Mouse (Mus musculus): ENCODE data around the gene Man2b1. TPM values are rescaled to one million over a fixed set of nuclear protein-coding genes. Genes with fewer than 3 reads are reported as not detected.
"Not testable (repeated sequence)": the region's sequence is repeated elsewhere in the genome, so short reads cannot be mapped to it uniquely, and the experiment has no call there.

Man2b1 gene
- polyA plus RNA-seq, 1 experiment from 2014 or later = 42.1 TPM

GRCm38 (mm10) chr8:85095566-85095965 lies 12.5 kb downstream of the Man2b1 start:
- WGBS = 89% methylated on average over 7 of the region's 7 CpGs
- Histone ChIP-seq H3K9ac (no peak overlapping the region), H3K27me3 (no peaks in the 10 kb centered on the region), H3K4me1 (no peaks in the 10 kb centered on the region), H3K27ac (no peak overlapping the region), H3K9me3 (no peaks in the 10 kb centered on the region), H3K4me3 (no peak overlapping the region), H3K4me2 (no peak overlapping the region), H3K36me3 (peaks cover 66% of the 10 kb centered on the region)
- no peak for ATAC-seq (ENCODE audit: insufficient number of reproducible peaks, low FRiP score, low TSS enrichment, low read depth)

GRCm38 (mm10) chr8:85096196-85096595 lies 13.1 kb downstream of the Man2b1 start:
- Histone ChIP-seq H3K27ac (no peak overlapping the region), H3K27me3 (no peaks in the 10 kb centered on the region), H3K4me2 (no peak overlapping the region), H3K36me3 (peaks cover 62% of the 10 kb centered on the region), H3K4me3 (no peak overlapping the region), H3K9me3 (no peaks in the 10 kb centered on the region), H3K4me1 (no peaks in the 10 kb centered on the region), H3K9ac (no peak overlapping the region)
- 92% methylated on average over 16 of the region's 16 CpGs for WGBS
- no peak for ATAC-seq (ENCODE audit: insufficient number of reproducible peaks, low FRiP score, low TSS enrichment, low read depth)

- Histone ChIP-seq H3K9ac (no peak overlapping the region), H3K4me1 (no peaks in the 10 kb centered on the region), H3K4me2 (no peak overlapping the region), H3K27ac (no peak overlapping the region), H3K4me3 (no peak overlapping the region), H3K27me3 (no peaks in the 10 kb centered on the region), H3K36me3 (peaks cover 62% of the 10 kb centered on the region), H3K9me3 (no peaks in the 10 kb centered on the region)
- ATAC-seq (ENCODE audit: insufficient number of reproducible peaks, low FRiP score, low TSS enrichment, low read depth) = no peak
- 76% methylated on average over 4 of the region's 4 CpGs for WGBS
Measured at GRCm38 (mm10) chr8:85096850-85097249, 13.8 kb downstream of the Man2b1 start.

GRCm38 (mm10) chr8:85100076-85100665 lies 17.1 kb downstream of the Man2b1 start:
- Histone ChIP-seq H3K9me3 (no peaks in the 10 kb centered on the region), H3K9ac (no peak overlapping the region), H3K27ac (no peak overlapping the region), H3K27me3 (no peaks in the 10 kb centered on the region), H3K36me3 (peaks cover 37% of the 10 kb centered on the region), H3K4me1 (no peaks in the 10 kb centered on the region), H3K4me2 (no peak overlapping the region), H3K4me3 (no peak overlapping the region)
- ATAC-seq (ENCODE audit: insufficient number of reproducible peaks, low FRiP score, low TSS enrichment, low read depth) = no peak
- 88% methylated on average over 4 of the region's 4 CpGs for WGBS

GRCm38 (mm10) chr8:85113241-85113640 lies 30.2 kb downstream of the Man2b1 start:
- WGBS = 94% methylated on average over 10 of the region's 10 CpGs
- no peak overlapping the region for H3K4me3 ChIP-seq
- no peak for ATAC-seq (ENCODE audit: insufficient number of reproducible peaks, low FRiP score, low TSS enrichment, low read depth)

GRCm38 (mm10) chr8:85115501-85115900 lies 32.4 kb downstream of the Man2b1 start:
- Histone ChIP-seq H3K4me2 (no peak overlapping the region), H3K36me3 (peaks cover 14% of the 10 kb centered on the region), H3K4me3 (no peak overlapping the region), H3K27ac (no peak overlapping the region), H3K27me3 (no peaks in the 10 kb centered on the region), H3K9ac (no peak overlapping the region), H3K9me3 (no peaks in the 10 kb centered on the region), H3K4me1 (no peaks in the 10 kb centered on the region)
- 79% methylated on average over 4 of the region's 4 CpGs for WGBS
- ATAC-seq (ENCODE audit: insufficient number of reproducible peaks, low FRiP score, low TSS enrichment, low read depth) = no peak

More at GRCm38 (mm10) chr8:85113241-85113640, 30.2 kb downstream of the Man2b1 start:
- Histone ChIP-seq H3K27ac (no peak overlapping the region), H3K27me3 (no peaks in the 10 kb centered on the region), H3K4me1 (no peaks in the 10 kb centered on the region), H3K9me3 (no peaks in the 10 kb centered on the region), H3K4me2 (no peak overlapping the region), H3K9ac (no peak overlapping the region), H3K36me3 (peaks cover 33% of the 10 kb centered on the region)

- Histone ChIP-seq H3K27me3 (no peaks in the 10 kb centered on the region), H3K4me3 (no peak overlapping the region), H3K9me3 (no peaks in the 10 kb centered on the region), H3K4me2 (no peak overlapping the region), H3K36me3 (no peaks in the 10 kb centered on the region), H3K27ac (no peak overlapping the region), H3K4me1 (no peaks in the 10 kb centered on the region), H3K9ac (no peak overlapping the region)
- ATAC-seq (ENCODE audit: insufficient number of reproducible peaks, low FRiP score, low TSS enrichment, low read depth) = no peak
- 90% methylated on average over 7 of the region's 7 CpGs for WGBS
Measured at GRCm38 (mm10) chr8:85116984-85117383, 33.9 kb downstream of the Man2b1 start.

- Histone ChIP-seq H3K36me3 (no peaks in the 10 kb centered on the region), H3K4me2 (peak overlapping the region; percentile 80), H3K9ac (peak overlapping the region; percentile 51), H3K4me3 (peak overlapping the region; percentile 58), H3K27me3 (no peaks in the 10 kb centered on the region), H3K4me1 (no peaks in the 10 kb centered on the region), H3K9me3 (no peaks in the 10 kb centered on the region), H3K27ac (peak overlapping the region; percentile 67)
- peak; percentile 77 for ATAC-seq (ENCODE audit: insufficient number of reproducible peaks, low FRiP score, low TSS enrichment, low read depth)
- WGBS = 6% methylated on average over 37 of the region's 37 CpGs
Measured at GRCm38 (mm10) chr8:85119052-85119981, 36.2 kb downstream of the Man2b1 start.

- H3K27me3 ChIP-seq; H3K4me3 ChIP-seq; H3K4me2 ChIP-seq; H3K9ac ChIP-seq; H3K9me3 ChIP-seq; ATAC-seq (ENCODE audit: insufficient number of reproducible peaks, low FRiP score, low TSS enrichment, low read depth); H3K4me1 ChIP-seq; H3K27ac ChIP-seq; H3K36me3 ChIP-seq: not testable (repeated sequence)
- 74% methylated on average over 5 of the region's 5 CpGs for WGBS
Measured at GRCm38 (mm10) chr8:85120251-85120650, 37.2 kb downstream of the Man2b1 start.

- Histone ChIP-seq H3K27ac (no peak within 1 kb of the TSS), H3K27me3 (no peaks in the 10 kb centered on the region), H3K4me2 (no peak within 1 kb of the TSS), H3K9me3 (no peaks in the 10 kb centered on the region), H3K4me3 (no peak within 1 kb of the TSS), H3K9ac (no peak within 1 kb of the TSS), H3K36me3 (no peaks in the 10 kb centered on the region), H3K4me1 (no peaks in the 10 kb centered on the region)
- no peak for ATAC-seq (ENCODE audit: insufficient number of reproducible peaks, low FRiP score, low TSS enrichment, low read depth)
- 79% methylated on average over 3 of the region's 3 CpGs for WGBS
Measured at GRCm38 (mm10) chr8:85122995-85123394, 39.9 kb downstream of the Man2b1 start, which contains the start of gene Zfp791. TSS of gene Zfp791 (minus strand) at chr8:85123095.

- no peaks in the 10 kb centered on the region for H3K4me1 ChIP-seq
- WGBS = 86% methylated on average over 8 of the region's 8 CpGs
- no peaks in the 10 kb centered on the region for H3K27me3 ChIP-seq
- H3K4me2 ChIP-seq = no peak overlapping the region
- H3K27ac ChIP-seq = no peak overlapping the region
- no peaks in the 10 kb centered on the region for H3K36me3 ChIP-seq
- no peak overlapping the region for H3K4me3 ChIP-seq
- no peak for ATAC-seq (ENCODE audit: insufficient number of reproducible peaks, low FRiP score, low TSS enrichment, low read depth)
- no peak overlapping the region for H3K9ac ChIP-seq
- no peaks in the 10 kb centered on the region for H3K9me3 ChIP-seq
Measured at GRCm38 (mm10) chr8:85123691-85124090, 40.6 kb downstream of the Man2b1 start.

- no peak overlapping the region for H3K27ac ChIP-seq
- 89% methylated on average over 1 of the region's 1 CpGs for WGBS
- H3K4me2 ChIP-seq = no peak overlapping the region
- no peaks in the 10 kb centered on the region for H3K9me3 ChIP-seq
- no peak overlapping the region for H3K4me3 ChIP-seq
- H3K36me3 ChIP-seq = no peaks in the 10 kb centered on the region
- ATAC-seq (ENCODE audit: insufficient number of reproducible peaks, low FRiP score, low TSS enrichment, low read depth) = no peak
- no peak overlapping the region for H3K9ac ChIP-seq
- no peaks in the 10 kb centered on the region for H3K4me1 ChIP-seq
- H3K27me3 ChIP-seq = no peaks in the 10 kb centered on the region
Measured at GRCm38 (mm10) chr8:85132335-85132734, 49.3 kb downstream of the Man2b1 start.

All from limb, embryonic 15.5 days (tissue).